Mouse (Mus musculus) G1E-ER4 (cell line): ENCODE results near the gene Fam20b. TPM values are rescaled to one million over a fixed set of nuclear protein-coding genes. Genes with fewer than 3 reads are reported as not detected.

ENCODE experiments used
- GATA1 ChIP-seq: IDR thresholded peaks from one replicate; pipeline ENCODE4 v1.8.0; 2012; ENCODE audit warnings: low read length, inconsistent platforms
- polyA plus RNA-seq: library from polyadenylated mRNA; stranded (reverse); fragments of >175 nt; gene quantifications from 2 replicates; pipeline ENCODE4 v1.2.3, GENCODE M21; 2012

Fam20b gene
- polyA plus RNA-seq, 1 experiment, result 11.7 TPM

- no peak for TF ChIP-seq GATA1
Observed at GRCm38 (mm10) chr1:156703444-156703843, 15.4 kb downstream of the Fam20b start.

GRCm38 (mm10) chr1:156702151-156702550, 16.7 kb downstream of the Fam20b start:
- TF ChIP-seq GATA1, result no peak

GRCm38 (mm10) chr1:156686025-156686661, 32.7 kb downstream of the Fam20b start:
- no peak for TF ChIP-seq GATA1

- no peak for TF ChIP-seq GATA1
Observed at GRCm38 (mm10) chr1:156679599-156679998, 39.3 kb downstream of the Fam20b start.

- TF ChIP-seq GATA1, result no peak
Observed at GRCm38 (mm10) chr1:156677230-156677629, 41.7 kb downstream of the Fam20b start.

GRCm38 (mm10) chr1:156676596-156676995, 42.3 kb downstream of the Fam20b start:
- TF ChIP-seq GATA1, result no peak

- TF ChIP-seq GATA1, result no peak
Observed at GRCm38 (mm10) chr1:156676171-156676570, 42.7 kb downstream of the Fam20b start.

GRCm38 (mm10) chr1:156674195-156675000, 44.5 kb downstream of the Fam20b start, which contains the start of gene Tor3a:
Tor3a (minus strand) TSS chr1:156674356.
- no peak for TF ChIP-seq GATA1

- no peak for TF ChIP-seq GATA1
Observed at GRCm38 (mm10) chr1:156673476-156674194, 45.3 kb downstream of the Fam20b start.

- no peak for TF ChIP-seq GATA1
Observed at GRCm38 (mm10) chr1:156672720-156673475, 46.0 kb downstream of the Fam20b start.

- TF ChIP-seq GATA1, result no peak
Observed at GRCm38 (mm10) chr1:156671921-156672320, 47.0 kb downstream of the Fam20b start.

- TF ChIP-seq GATA1, result no peak
Observed at GRCm38 (mm10) chr1:156669208-156669983, 49.5 kb downstream of the Fam20b start.

- no peak for TF ChIP-seq GATA1
Observed at GRCm38 (mm10) chr1:156668602-156669001, 50.3 kb downstream of the Fam20b start.

GRCm38 (mm10) chr1:156667141-156667926, 51.6 kb downstream of the Fam20b start:
- no peak for TF ChIP-seq GATA1
